In the genomic region with DNA sequence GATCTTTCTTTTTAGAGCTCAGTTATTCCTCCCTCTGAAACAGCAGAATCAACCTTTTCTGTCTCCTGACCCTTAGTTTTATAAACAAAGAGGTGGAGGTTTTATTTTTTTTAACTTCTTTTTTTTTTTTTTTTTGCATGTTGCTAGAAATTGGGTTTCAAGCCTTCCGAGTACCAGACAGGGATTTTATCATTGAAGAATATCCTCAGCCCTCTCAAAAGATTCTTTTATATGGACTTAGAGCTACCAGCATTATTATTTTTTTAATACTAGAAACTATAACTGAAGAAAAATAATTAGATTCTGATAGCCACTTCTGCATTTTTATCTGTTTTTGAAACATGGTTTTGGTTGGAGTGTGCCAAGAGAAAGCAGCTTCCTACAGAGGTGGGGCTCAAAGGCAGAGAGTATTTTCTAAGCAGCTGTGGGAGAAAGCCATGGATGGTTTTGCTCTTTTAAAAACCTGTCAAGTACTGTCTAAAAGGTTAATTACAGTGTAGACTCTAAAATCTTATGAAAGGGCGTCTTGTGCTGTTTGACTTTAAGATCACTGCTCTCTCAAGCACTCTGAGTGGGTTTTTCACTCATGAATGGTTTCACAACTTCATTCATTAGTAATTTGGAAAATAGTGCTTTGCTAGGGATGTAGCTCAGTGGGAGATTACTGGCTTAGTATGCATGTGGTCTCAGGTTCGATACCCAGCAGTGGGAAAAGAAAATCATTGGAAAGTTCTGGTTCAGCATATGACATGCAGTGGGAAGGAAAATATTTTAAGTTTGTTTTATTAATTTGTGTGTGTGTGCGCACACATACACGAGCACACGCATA, we compare ENCODE assay signal across 28 mouse cellular contexts.
"Had no signal": no experiment of that assay in that cellular context is flagged by ENCODE, and none has a peak within 500 bp of the region (broad histone marks: within the 10 kb centered on the region; RNA-seq: fewer than 3 reads in every experiment).

No protein-coding gene starts in this region.

- H3K36me3 ChIP-seq: heart, embryonic 10.5 days; heart, embryonic 12.5 days; hindbrain, embryonic 10.5 days; hindbrain, embryonic 12.5 days; intestine, embryonic 15.5 days; kidney, embryonic 15.5 days; limb, embryonic 13.5 days; liver, embryonic 13.5 days; liver, embryonic 15.5 days had no signal

- H3K27me3 ChIP-seq: heart, embryonic 12.5 days; hindbrain, embryonic 12.5 days; intestine, embryonic 15.5 days; limb, embryonic 13.5 days; liver, embryonic 13.5 days; liver, embryonic 15.5 days had no signal

- H3K4me2 ChIP-seq: heart, embryonic 12.5 days; hindbrain, embryonic 12.5 days; hindbrain, embryonic 14.5 days; intestine, embryonic 15.5 days; kidney, embryonic 15.5 days; limb, embryonic 13.5 days; liver, embryonic 11.5 days; liver, embryonic 13.5 days; liver, embryonic 15.5 days had no signal

- DNase-seq: gastrocnemius, adult 2 months; gastrocnemius, postnatal 10 days; gastrocnemius, postnatal 25 days; heart, adult 18-20 months; heart, postnatal 10 days; heart, postnatal 4 days; kidney, adult 18-20 months; kidney, adult 8-10 months; kidney, postnatal 14 days; kidney, postnatal 4 days; liver; liver, embryonic 13.5 days had no signal

- ATAC-seq: hindbrain, embryonic 16.5 days; inflammation-experienced regulatory T-cells, adult 6 months; intestine, embryonic 15.5 days; intestine, postnatal 0 days had no signal

- H3K27ac ChIP-seq: gastrocnemius, adult 2 months; heart, embryonic 10.5 days; hindbrain, embryonic 10.5 days; hindbrain, embryonic 12.5 days; hindbrain, embryonic 14.5 days; intestine, embryonic 15.5 days; kidney, embryonic 15.5 days; kidney, postnatal 0 days; layer of hippocampus, adult 2 months; left cerebral cortex, adult 2 months; limb, embryonic 13.5 days; liver, embryonic 13.5 days; liver, embryonic 15.5 days had no signal

- H3K4me1 ChIP-seq: heart, embryonic 12.5 days; hindbrain, embryonic 10.5 days; hindbrain, embryonic 12.5 days; intestine, embryonic 15.5 days; liver, embryonic 15.5 days had no signal

- H3K9me3 ChIP-seq: heart, embryonic 10.5 days; heart, embryonic 12.5 days; hindbrain, embryonic 10.5 days; hindbrain, embryonic 12.5 days; intestine, embryonic 15.5 days; kidney, embryonic 15.5 days; limb, embryonic 13.5 days; liver, embryonic 13.5 days; liver, embryonic 15.5 days had no signal

- H3K4me3 ChIP-seq: gastrocnemius, adult 2 months; heart, embryonic 10.5 days; heart, embryonic 12.5 days; hindbrain, embryonic 10.5 days; hindbrain, embryonic 12.5 days; intestine, embryonic 15.5 days; kidney, embryonic 15.5 days; layer of hippocampus, adult 2 months; left cerebral cortex, adult 2 months; limb, embryonic 13.5 days; liver, embryonic 13.5 days; liver, embryonic 15.5 days had no signal

- H3K9ac ChIP-seq: heart, embryonic 12.5 days; hindbrain, embryonic 12.5 days; hindbrain, embryonic 14.5 days; intestine, embryonic 15.5 days; kidney, embryonic 15.5 days; limb, embryonic 13.5 days; liver, embryonic 13.5 days; liver, embryonic 15.5 days had no signal
